Mouse (Mus musculus): ENCODE results near the gene Olfr455. TPM values are rescaled to one million over a fixed set of nuclear protein-coding genes. Genes with fewer than 3 reads are reported as not detected.

The Olfr455 gene
- polyA plus RNA-seq, 1 experiment from 2014 or later: not detected

- Histone ChIP-seq H3K36me3 (ENCODE audit: control insufficient read depth, insufficient read depth) (no peaks in the 10 kb centered on the region), H3K9me3 (ENCODE audit: control insufficient read depth) (no peaks in the 10 kb centered on the region), H3K27ac (ENCODE audit: low read depth, low read length) (no peak overlapping the region), H3K9ac (ENCODE audit: low read depth, low read length) (no peak overlapping the region), H3K4me2 (replicated peaks; ENCODE audit: low read depth) (no peak overlapping the region), H3K27me3 (replicated peaks; ENCODE audit: control insufficient read depth, insufficient read depth, low read length) (no peaks in the 10 kb centered on the region), H3K4me1 (replicated peaks; ENCODE audit: control insufficient read depth, insufficient read depth, low read length) (no peaks in the 10 kb centered on the region), H3K4me3 (ENCODE audit: low read depth, low read length) (no peak overlapping the region)
- no peak for TF ChIP-seq CTCF (IDR thresholded peaks at IDR 0.05; ENCODE audit: low read depth)
- WGBS: 26% methylated on average over 2 of the region's 2 CpGs
- no peak for ATAC-seq
Observed at GRCm38 (mm10) chr6:42545451-42545885, 1.9 kb downstream of the Olfr455 start.

- Histone ChIP-seq H3K36me3 (ENCODE audit: control insufficient read depth, insufficient read depth) (no peaks in the 10 kb centered on the region), H3K9ac (ENCODE audit: low read depth, low read length) (no peak overlapping the region), H3K27ac (ENCODE audit: low read depth, low read length) (no peak overlapping the region), H3K4me1 (replicated peaks; ENCODE audit: control insufficient read depth, insufficient read depth, low read length) (no peaks in the 10 kb centered on the region), H3K9me3 (ENCODE audit: control insufficient read depth) (no peaks in the 10 kb centered on the region), H3K4me3 (ENCODE audit: low read depth, low read length) (no peak overlapping the region), H3K27me3 (replicated peaks; ENCODE audit: control insufficient read depth, insufficient read depth, low read length) (no peaks in the 10 kb centered on the region), H3K4me2 (replicated peaks; ENCODE audit: low read depth) (no peak overlapping the region)
- WGBS: 18% methylated on average over 1 of the region's 1 CpGs
- no peak for ATAC-seq
- TF ChIP-seq CTCF (IDR thresholded peaks at IDR 0.05; ENCODE audit: low read depth): no peak
Observed at GRCm38 (mm10) chr6:42544846-42545245, 2.5 kb downstream of the Olfr455 start.

- no peak for ATAC-seq
- no peak for TF ChIP-seq CTCF (IDR thresholded peaks at IDR 0.05; ENCODE audit: low read depth)
- WGBS: 57% methylated on average over 4 of the region's 4 CpGs
Observed at GRCm38 (mm10) chr6:42542036-42543031, 5.1 kb downstream of the Olfr455 start.

DNA sequence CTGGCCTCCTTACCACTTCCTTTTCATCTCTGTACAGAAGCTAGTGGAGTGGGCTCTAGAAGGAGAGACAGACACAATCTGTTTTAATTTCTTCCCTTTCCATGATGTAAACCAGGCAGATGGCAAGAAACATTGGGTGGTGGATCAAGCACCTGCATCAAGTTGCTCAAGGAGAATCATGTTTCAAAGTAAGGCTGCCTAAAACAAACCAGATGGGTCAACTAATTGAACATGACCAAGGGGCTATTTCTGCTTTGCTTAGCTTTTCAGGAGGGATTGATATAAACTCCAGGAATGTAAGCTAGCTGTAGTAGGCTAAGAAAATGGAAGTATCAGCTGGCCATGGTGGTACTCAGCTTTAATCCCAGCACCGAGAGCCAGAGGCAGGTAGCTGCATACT, 6.7 kb downstream of the Olfr455 start:
- no peak for TF ChIP-seq CTCF (IDR thresholded peaks at IDR 0.05; ENCODE audit: low read depth)
- no peaks in the 10 kb centered on the region for H3K27me3 ChIP-seq (replicated peaks; ENCODE audit: control insufficient read depth, insufficient read depth, low read length)
- no peaks in the 10 kb centered on the region for H3K36me3 ChIP-seq (ENCODE audit: control insufficient read depth, insufficient read depth)
- no peak overlapping the region for H3K4me3 ChIP-seq (ENCODE audit: low read depth, low read length)
- H3K27ac ChIP-seq (ENCODE audit: low read depth, low read length): no peak overlapping the region
- H3K9ac ChIP-seq (ENCODE audit: low read depth, low read length): no peak overlapping the region
- H3K9me3 ChIP-seq (ENCODE audit: control insufficient read depth): no peaks in the 10 kb centered on the region
- 96% methylated on average over 1 of the region's 1 CpGs for WGBS
- H3K4me2 ChIP-seq (replicated peaks; ENCODE audit: low read depth): no peak overlapping the region
- H3K4me1 ChIP-seq (replicated peaks; ENCODE audit: control insufficient read depth, insufficient read depth, low read length): no peaks in the 10 kb centered on the region
- no peak for ATAC-seq

More at GRCm38 (mm10) chr6:42542036-42543031, 5.1 kb downstream of the Olfr455 start:
- Histone ChIP-seq H3K36me3 (ENCODE audit: control insufficient read depth, insufficient read depth) (no peaks in the 10 kb centered on the region), H3K4me2 (replicated peaks; ENCODE audit: low read depth) (no peak overlapping the region), H3K9ac (ENCODE audit: low read depth, low read length) (no peak overlapping the region), H3K27me3 (replicated peaks; ENCODE audit: control insufficient read depth, insufficient read depth, low read length) (no peaks in the 10 kb centered on the region), H3K4me3 (ENCODE audit: low read depth, low read length) (no peak overlapping the region), H3K27ac (ENCODE audit: low read depth, low read length) (no peak overlapping the region), H3K4me1 (replicated peaks; ENCODE audit: control insufficient read depth, insufficient read depth, low read length) (no peaks in the 10 kb centered on the region), H3K9me3 (ENCODE audit: control insufficient read depth) (no peaks in the 10 kb centered on the region)

GRCm38 (mm10) chr6:42539711-42540110, 7.7 kb downstream of the Olfr455 start:
- Histone ChIP-seq H3K27ac (ENCODE audit: low read depth, low read length) (no peak overlapping the region), H3K27me3 (replicated peaks; ENCODE audit: control insufficient read depth, insufficient read depth, low read length) (no peaks in the 10 kb centered on the region), H3K36me3 (ENCODE audit: control insufficient read depth, insufficient read depth) (no peaks in the 10 kb centered on the region), H3K4me1 (replicated peaks; ENCODE audit: control insufficient read depth, insufficient read depth, low read length) (no peaks in the 10 kb centered on the region), H3K9ac (ENCODE audit: low read depth, low read length) (no peak overlapping the region), H3K9me3 (ENCODE audit: control insufficient read depth) (no peaks in the 10 kb centered on the region), H3K4me3 (ENCODE audit: low read depth, low read length) (no peak overlapping the region), H3K4me2 (replicated peaks; ENCODE audit: low read depth) (no peak overlapping the region)
- WGBS: 91% methylated on average over 1 of the region's 1 CpGs
- ATAC-seq: no peak
- no peak for TF ChIP-seq CTCF (IDR thresholded peaks at IDR 0.05; ENCODE audit: low read depth)

DNA sequence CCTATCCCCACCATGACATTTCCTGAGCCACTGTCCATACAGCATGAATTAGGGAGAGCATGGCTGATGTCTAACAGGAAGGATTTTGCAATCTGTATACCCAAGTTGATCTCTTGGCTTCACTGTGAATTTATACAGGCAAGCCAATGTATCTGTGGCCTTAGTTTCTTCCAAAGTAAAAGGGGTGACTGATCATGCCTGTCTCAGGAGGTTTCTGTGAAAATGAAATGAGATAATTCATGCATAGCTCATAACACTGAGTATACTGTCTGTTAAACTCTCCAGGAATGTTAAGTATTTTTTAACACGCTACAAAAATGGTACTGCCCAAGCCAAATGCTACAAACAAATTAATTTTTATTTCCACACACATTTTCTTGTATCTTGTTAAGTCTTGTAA, 33.9 kb downstream of the Olfr455 start:
- no peak for TF ChIP-seq CTCF (IDR thresholded peaks at IDR 0.05; ENCODE audit: low read depth)
- H3K36me3 ChIP-seq (ENCODE audit: control insufficient read depth, insufficient read depth): no peaks in the 10 kb centered on the region
- no peak overlapping the region for H3K4me3 ChIP-seq (ENCODE audit: low read depth, low read length)
- no peaks in the 10 kb centered on the region for H3K4me1 ChIP-seq (replicated peaks; ENCODE audit: control insufficient read depth, insufficient read depth, low read length)
- no peak overlapping the region for H3K9ac ChIP-seq (ENCODE audit: low read depth, low read length)
- H3K27me3 ChIP-seq (replicated peaks; ENCODE audit: control insufficient read depth, insufficient read depth, low read length): no peaks in the 10 kb centered on the region
- ATAC-seq: no peak
- no peaks in the 10 kb centered on the region for H3K9me3 ChIP-seq (ENCODE audit: control insufficient read depth)
- no peak overlapping the region for H3K4me2 ChIP-seq (replicated peaks; ENCODE audit: low read depth)
- H3K27ac ChIP-seq (ENCODE audit: low read depth, low read length): no peak overlapping the region
- 71% methylated on average over 1 of the region's 1 CpGs for WGBS

Measured in intestine, postnatal 0 days (tissue).